Mouse (Mus musculus) midbrain, embryonic 13.5 days (tissue): Measurements from ENCODE around the gene Hddc2. TPM values are rescaled to one million over a fixed set of nuclear protein-coding genes. Genes with fewer than 3 reads are reported as not detected.

Experiments
- ATAC-seq: fragments of 200-750 bp; cut with Nextera tagmentation; 2 replicates; pipeline ENCODE4 v1.8.0; 2017; ENCODE audit warnings: mild to moderate bottlenecking, moderate TSS enrichment, moderate library complexity
- H3K27ac ChIP-seq: fragments of 300-500 bp; sonication (generic); 2 replicates; pipeline ENCODE4 v1.5.1; 2015; ENCODE audit warnings: inconsistent platforms, mild to moderate bottlenecking, moderate library complexity
- H3K27me3 ChIP-seq: fragments of 300-500 bp; sonication (generic); 2 replicates; pipeline ENCODE4 v1.6.1; 2015; ENCODE audit warnings: mild to moderate bottlenecking, inconsistent platforms
- H3K36me3 ChIP-seq: fragments of 300-500 bp; sonication (generic); 2 replicates; pipeline ENCODE4 v1.6.1; 2015; ENCODE audit warnings: mild to moderate bottlenecking, inconsistent platforms
- H3K4me1 ChIP-seq: fragments of 300-500 bp; sonication (generic); replicated peaks from 2 replicates; pipeline ENCODE4 v1.6.1; 2015; ENCODE audit warnings: inconsistent platforms
- H3K4me2 ChIP-seq: fragments of 300-500 bp; sonication (generic); replicated peaks from 2 replicates; pipeline ENCODE4 v1.6.1; 2015; ENCODE audit warnings: moderate library complexity, mild to moderate bottlenecking, inconsistent platforms
- H3K4me3 ChIP-seq: fragments of 300-500 bp; sonication (generic); replicated peaks from 2 replicates; pipeline ENCODE4 v1.5.1; 2015; ENCODE audit warnings: mild to moderate bottlenecking, inconsistent platforms
- H3K9ac ChIP-seq: fragments of 300-500 bp; sonication (generic); replicated peaks from 2 replicates; pipeline ENCODE4 v1.6.1; 2015; ENCODE audit warnings: mild to moderate bottlenecking, inconsistent platforms
- H3K9me3 ChIP-seq: fragments of 300-500 bp; sonication (generic); 2 replicates; pipeline ENCODE4 v1.6.1; 2016; ENCODE audit warnings: mild to moderate bottlenecking, inconsistent platforms
- WGBS: fragments of 180-500 bp; shearing (Covaris S2); methylation state at CpG from one replicate; pipeline ENCODE4 v1.1.7; 2015; 5-methylcytosine and 5-hydroxymethylcytosine counted together
- polyA plus RNA-seq: library from polyadenylated mRNA; unstranded; fragments of >200 nt; fragmentation: Nextera tagmentation; extraction: Ambion mirVana; gene quantifications from 2 replicates; pipeline ENCODE4 v1.2.1, GENCODE M21; 2015

Hddc2 gene
- polyA plus RNA-seq, 1 experiment from 2014 or later, result 55.1 TPM

DNA sequence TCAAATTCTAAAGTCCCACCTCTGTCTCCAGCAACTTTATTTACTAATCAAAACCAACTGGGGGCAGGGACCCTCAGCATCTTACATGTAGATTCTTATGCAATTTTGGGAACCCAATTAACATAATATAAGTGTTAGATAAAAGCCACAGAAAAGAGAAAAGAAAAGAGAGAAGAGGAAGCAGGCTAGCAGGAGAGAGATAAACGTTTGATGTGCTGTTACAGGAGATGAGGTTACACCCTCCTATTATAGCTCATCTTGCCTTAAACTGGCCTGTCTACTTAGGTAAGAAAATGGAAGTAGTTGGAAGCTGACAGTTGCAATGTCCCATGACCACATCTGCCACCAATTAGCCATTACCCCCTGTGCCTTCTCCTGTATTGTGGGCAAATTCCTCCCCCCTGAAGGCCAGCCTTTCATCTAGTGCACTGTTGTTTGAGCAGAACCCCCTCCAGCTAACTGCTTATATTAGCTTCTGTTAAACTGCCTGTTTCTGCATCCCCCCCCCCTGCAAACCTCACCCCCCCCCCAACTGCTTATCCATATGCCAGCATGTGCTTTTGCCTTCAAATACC is 6.1 kb upstream of the Hddc2 start:
- WGBS, result 36% methylated on average over 1 of the region's 1 CpGs
- ATAC-seq, result peak; percentile 48; the same call in 1 of the 2 replicates

DNA sequence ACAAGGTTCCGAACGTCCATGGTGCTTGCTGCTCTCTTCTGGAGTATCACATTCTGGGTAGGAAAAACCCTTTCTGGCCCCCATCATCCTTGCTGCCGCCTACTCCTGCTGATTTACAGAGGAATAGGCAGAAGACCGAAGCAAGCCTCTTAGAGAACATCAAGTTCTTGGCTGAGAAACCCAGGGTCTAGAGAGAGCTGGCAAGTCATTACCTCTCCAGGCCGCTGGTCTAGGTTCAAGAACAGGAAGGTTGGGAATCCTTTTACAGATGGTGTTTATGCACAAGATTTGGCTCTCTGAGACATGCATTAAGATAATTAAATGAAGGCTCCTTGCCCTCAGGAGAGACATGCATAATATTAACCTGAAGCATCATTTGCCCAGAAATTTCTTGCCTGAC is 5.3 kb downstream of the Hddc2 start:
- Histone ChIP-seq H3K4me1 (peaks cover 17% of the 10 kb centered on the region), H3K4me2 (no peak overlapping the region), H3K4me3 (no peak overlapping the region), H3K9ac (no peak overlapping the region), H3K27ac (no peak overlapping the region), H3K9me3 (no peaks in the 10 kb centered on the region), H3K36me3 (peaks cover 19% of the 10 kb centered on the region), H3K27me3 (no peaks in the 10 kb centered on the region)
- no peak for ATAC-seq
- WGBS, result 90% methylated on average over 5 of the region's 5 CpGs

More for the DNA sequence above, 6.1 kb upstream of the Hddc2 start:
- H3K36me3 ChIP-seq, result no peaks in the 10 kb centered on the region
- H3K4me3 ChIP-seq, result no peak overlapping the region
- H3K4me1 ChIP-seq, result no peaks in the 10 kb centered on the region
- H3K27me3 ChIP-seq, result no peaks in the 10 kb centered on the region
- H3K4me2 ChIP-seq, result no peak overlapping the region
- no peaks in the 10 kb centered on the region for H3K9me3 ChIP-seq
- no peak overlapping the region for H3K9ac ChIP-seq
- no peak overlapping the region for H3K27ac ChIP-seq

- Histone ChIP-seq H3K9ac (no peak overlapping the region), H3K9me3 (no peaks in the 10 kb centered on the region), H3K27me3 (no peaks in the 10 kb centered on the region), H3K4me2 (no peak overlapping the region), H3K36me3 (peaks cover 16% of the 10 kb centered on the region), H3K4me1 (no peaks in the 10 kb centered on the region), H3K27ac (no peak overlapping the region), H3K4me3 (no peak overlapping the region)
- ATAC-seq, result no peak
- 83% methylated on average over 1 of the region's 1 CpGs for WGBS
Measured at GRCm38 (mm10) chr10:31329436-31329835, 16.3 kb downstream of the Hddc2 start.

DNA sequence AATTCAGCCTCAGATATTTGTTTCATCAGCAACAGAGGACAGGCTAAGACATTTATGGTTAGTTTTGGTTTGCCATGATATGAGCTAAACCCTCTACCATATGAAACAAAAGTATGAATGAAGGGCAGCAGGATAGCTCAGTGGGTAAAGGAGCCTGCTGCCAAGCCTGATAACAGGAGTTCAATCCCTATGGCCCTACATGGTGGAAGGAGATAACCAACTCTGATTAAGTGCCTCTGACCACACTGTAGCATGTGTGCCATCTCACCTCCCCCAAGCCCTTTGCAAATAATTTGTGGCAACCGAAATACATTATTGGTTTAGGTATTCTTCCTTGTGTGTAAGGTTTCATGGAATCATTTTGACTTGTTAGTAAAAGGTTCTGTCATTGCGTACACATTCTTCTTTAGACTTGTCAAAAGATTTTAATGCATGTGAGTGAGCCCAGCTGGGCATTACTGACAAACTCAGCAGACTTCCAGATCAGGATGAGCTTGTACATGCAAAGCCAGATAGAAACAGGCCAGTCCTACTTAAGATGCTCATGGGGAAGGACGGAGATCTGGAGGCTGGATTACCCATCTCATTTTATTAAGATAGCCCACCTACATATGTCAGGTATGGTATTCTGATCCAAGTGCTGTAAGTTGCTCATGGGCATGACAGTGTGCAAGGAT is 17.2 kb downstream of the Hddc2 start:
- no peaks in the 10 kb centered on the region for H3K9me3 ChIP-seq
- no peak overlapping the region for H3K9ac ChIP-seq
- WGBS, result 92% methylated on average over 3 of the region's 3 CpGs
- ATAC-seq, result no peak
- peaks cover 16% of the 10 kb centered on the region for H3K36me3 ChIP-seq
- H3K4me1 ChIP-seq, result no peaks in the 10 kb centered on the region
- no peaks in the 10 kb centered on the region for H3K27me3 ChIP-seq
- H3K4me3 ChIP-seq, result no peak overlapping the region
- H3K4me2 ChIP-seq, result no peak overlapping the region
- no peak overlapping the region for H3K27ac ChIP-seq

GRCm38 (mm10) chr10:31331225-31331775 is 18.1 kb downstream of the Hddc2 start:
- 88% methylated on average over 4 of the region's 4 CpGs for WGBS
- Histone ChIP-seq H3K27ac (no peak overlapping the region), H3K27me3 (no peaks in the 10 kb centered on the region), H3K4me3 (no peak overlapping the region), H3K9ac (no peak overlapping the region), H3K36me3 (peaks cover 10% of the 10 kb centered on the region), H3K9me3 (no peaks in the 10 kb centered on the region), H3K4me2 (no peak overlapping the region), H3K4me1 (no peaks in the 10 kb centered on the region)
- peak; percentile 56 for ATAC-seq

GRCm38 (mm10) chr10:31336432-31336831 is 23.2 kb downstream of the Hddc2 start:
- Histone ChIP-seq H3K4me1 (no peaks in the 10 kb centered on the region), H3K9me3 (no peaks in the 10 kb centered on the region), H3K4me3 (no peak overlapping the region), H3K4me2 (no peak overlapping the region), H3K27ac (no peak overlapping the region), H3K9ac (no peak overlapping the region), H3K27me3 (no peaks in the 10 kb centered on the region), H3K36me3 (no peaks in the 10 kb centered on the region)
- 90% methylated on average over 5 of the region's 5 CpGs for WGBS
- ATAC-seq, result no peak

GRCm38 (mm10) chr10:31346401-31346800 is 33.2 kb downstream of the Hddc2 start:
- 94% methylated on average over 8 of the region's 8 CpGs for WGBS
- H3K27ac ChIP-seq, result no peak overlapping the region
- H3K9me3 ChIP-seq, result no peaks in the 10 kb centered on the region
- H3K36me3 ChIP-seq, result no peaks in the 10 kb centered on the region
- no peaks in the 10 kb centered on the region for H3K27me3 ChIP-seq
- H3K9ac ChIP-seq, result no peak overlapping the region
- no peaks in the 10 kb centered on the region for H3K4me1 ChIP-seq
- ATAC-seq, result no peak
- H3K4me2 ChIP-seq, result no peak overlapping the region
- no peak overlapping the region for H3K4me3 ChIP-seq

DNA sequence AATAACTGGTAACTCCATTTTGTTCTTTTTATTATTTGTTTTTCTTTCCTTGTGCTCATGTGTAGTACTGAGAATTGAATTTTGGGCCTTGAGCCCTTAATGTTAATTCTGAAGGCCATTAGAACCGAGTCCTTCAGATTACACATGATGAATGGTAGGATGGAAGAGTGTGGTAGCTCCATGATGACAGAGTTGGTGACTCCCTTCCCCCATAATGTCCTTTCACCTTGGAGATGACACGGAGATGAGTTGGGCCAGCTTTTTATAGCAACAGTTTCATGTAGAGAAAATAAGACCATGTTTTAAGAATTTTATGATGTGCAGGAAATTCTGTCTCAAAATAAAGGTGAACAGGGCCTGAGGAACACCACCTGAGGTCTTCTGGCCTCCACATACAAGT is 37.9 kb downstream of the Hddc2 start:
- ATAC-seq, result no peak
- WGBS, result 89% methylated on average over 2 of the region's 2 CpGs
- no peak overlapping the region for H3K4me2 ChIP-seq
- H3K4me1 ChIP-seq, result no peaks in the 10 kb centered on the region
- H3K4me3 ChIP-seq, result no peak overlapping the region
- H3K9me3 ChIP-seq, result no peaks in the 10 kb centered on the region
- no peaks in the 10 kb centered on the region for H3K36me3 ChIP-seq
- no peak overlapping the region for H3K27ac ChIP-seq
- no peaks in the 10 kb centered on the region for H3K27me3 ChIP-seq
- no peak overlapping the region for H3K9ac ChIP-seq

DNA sequence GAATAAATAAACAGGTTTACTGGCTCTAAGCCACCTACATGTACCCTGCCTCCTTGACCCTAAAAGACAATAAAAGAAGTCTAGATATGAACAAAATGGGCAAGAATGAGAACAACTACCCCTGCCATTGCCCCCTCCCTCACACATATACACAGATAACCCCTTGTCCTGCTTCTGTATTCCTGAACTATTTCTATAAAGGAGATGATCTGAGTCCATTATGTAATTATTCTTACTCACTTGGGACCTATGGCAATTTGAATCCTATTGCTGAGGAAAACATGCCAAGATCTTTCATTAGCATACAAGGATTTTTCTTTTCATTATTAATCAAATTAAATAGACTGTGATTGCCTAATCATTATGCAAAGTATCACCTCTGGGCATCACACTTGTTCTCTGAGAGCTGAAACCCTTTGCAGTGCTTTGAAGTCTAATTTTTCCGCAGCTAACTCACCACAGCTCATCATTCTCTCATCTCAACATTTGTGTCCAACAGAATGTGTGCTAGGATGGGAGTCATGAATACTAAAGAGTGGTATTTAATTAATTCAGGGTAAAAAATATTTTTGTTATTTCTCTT is 39.8 kb downstream of the Hddc2 start:
- Histone ChIP-seq H3K27ac (no peak overlapping the region), H3K4me1 (no peaks in the 10 kb centered on the region), H3K27me3 (no peaks in the 10 kb centered on the region), H3K36me3 (no peaks in the 10 kb centered on the region), H3K4me3 (no peak overlapping the region), H3K9me3 (no peaks in the 10 kb centered on the region), H3K9ac (no peak overlapping the region), H3K4me2 (no peak overlapping the region)
- ATAC-seq, result peak; percentile 78
- 71% methylated on average over 1 of the region's 1 CpGs for WGBS

- no peak for ATAC-seq
- no peaks in the 10 kb centered on the region for H3K4me1 ChIP-seq
- no peak overlapping the region for H3K9ac ChIP-seq
- no peaks in the 10 kb centered on the region for H3K36me3 ChIP-seq
- no peaks in the 10 kb centered on the region for H3K9me3 ChIP-seq
- H3K4me2 ChIP-seq, result no peak overlapping the region
- 88% methylated on average over 2 of the region's 2 CpGs for WGBS
- H3K27ac ChIP-seq, result no peak overlapping the region
- no peak overlapping the region for H3K4me3 ChIP-seq
- no peaks in the 10 kb centered on the region for H3K27me3 ChIP-seq
Measured at GRCm38 (mm10) chr10:31354141-31354540, 41.0 kb downstream of the Hddc2 start.

DNA sequence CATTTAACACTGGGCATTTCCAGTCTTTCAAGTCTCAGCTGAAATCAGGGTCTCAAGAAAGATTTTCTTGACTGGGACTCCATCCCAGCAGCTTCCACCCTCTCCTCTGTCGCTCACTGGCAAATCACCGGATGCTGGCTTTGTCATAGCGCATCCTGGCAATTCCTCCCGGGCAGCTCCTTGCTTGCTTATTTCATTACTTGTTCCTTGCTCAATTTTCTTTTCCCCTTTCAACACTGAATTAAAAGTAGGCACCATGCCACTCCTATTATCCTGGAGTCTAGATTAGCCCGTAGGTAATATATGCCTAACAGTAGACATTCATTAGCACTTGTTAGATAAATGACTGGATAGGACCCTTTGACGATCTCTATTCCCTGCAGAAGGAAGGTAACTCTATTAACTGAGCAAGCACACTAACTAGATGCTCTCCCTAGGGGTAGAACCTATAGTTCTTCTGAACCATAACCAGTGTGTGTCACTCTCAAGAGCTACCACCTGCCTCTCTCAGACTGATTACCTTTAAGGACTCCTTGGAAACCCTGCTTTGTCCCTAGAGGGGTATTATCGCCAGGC is 41.8 kb downstream of the Hddc2 start:
- Histone ChIP-seq H3K9ac (no peak overlapping the region), H3K36me3 (no peaks in the 10 kb centered on the region), H3K27ac (no peak overlapping the region), H3K4me2 (no peak overlapping the region), H3K27me3 (no peaks in the 10 kb centered on the region), H3K4me1 (no peaks in the 10 kb centered on the region), H3K4me3 (no peak overlapping the region), H3K9me3 (no peaks in the 10 kb centered on the region)
- no peak for ATAC-seq
- WGBS, result 77% methylated on average over 7 of the region's 7 CpGs

DNA sequence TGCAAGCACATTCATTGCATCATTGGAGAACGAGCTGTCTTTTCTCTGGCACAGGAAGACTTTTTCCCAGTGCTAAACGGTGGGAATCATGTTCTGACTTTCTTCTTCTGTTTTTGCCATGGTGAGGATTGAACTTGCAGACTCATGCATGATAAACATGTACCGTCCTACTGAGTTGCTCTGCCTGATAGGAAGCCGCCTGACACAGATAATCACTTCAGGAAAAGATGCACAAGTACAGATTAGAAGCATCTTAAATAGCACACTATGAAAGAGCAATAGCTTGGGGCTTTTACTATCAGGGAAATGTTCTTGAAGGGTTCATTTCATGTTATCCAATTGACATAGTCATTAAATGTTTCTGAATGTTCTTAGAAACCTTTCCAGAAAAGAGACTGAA is 46.6 kb downstream of the Hddc2 start:
- H3K4me1 ChIP-seq, result no peaks in the 10 kb centered on the region
- no peaks in the 10 kb centered on the region for H3K27me3 ChIP-seq
- H3K4me3 ChIP-seq, result no peak overlapping the region
- 84% methylated on average over 4 of the region's 4 CpGs for WGBS
- H3K9me3 ChIP-seq, result no peaks in the 10 kb centered on the region
- no peak overlapping the region for H3K4me2 ChIP-seq
- no peak overlapping the region for H3K9ac ChIP-seq
- H3K36me3 ChIP-seq, result no peaks in the 10 kb centered on the region
- H3K27ac ChIP-seq, result no peak overlapping the region
- no peak for ATAC-seq
